Mouse (Mus musculus): Measurements from ENCODE around the gene Slc44a1. TPM values are rescaled to one million over a fixed set of nuclear protein-coding genes. Genes with fewer than 3 reads are reported as not detected.

The Slc44a1 gene
- polyA plus RNA-seq (2014; fragmentation: Nextera tagmentation; extraction: Ambion mirVana), result 19.5 and 25.5 TPM in 2 replicates

GRCm38 (mm10) chr4:53440010-53440815 is at the start of gene Slc44a1:
Slc44a1 (plus strand) TSS chr4:53440413.
- peak within 1 kb of the TSS; percentile 95 for H3K4me2 ChIP-seq
- WGBS (ENCODE audit: insufficient replicate concordance), result 0% methylated on average over 74 of the region's 122 CpGs
- H3K9ac ChIP-seq (ENCODE audit: low read depth, low read length), result peak within 1 kb of the TSS; percentile 84
- no peaks in the 10 kb centered on the region; the same call in 1 of the 2 replicates for H3K27me3 ChIP-seq (ENCODE audit: control insufficient read depth, insufficient read depth, low read length)
- no peaks in the 10 kb centered on the region for H3K9me3 ChIP-seq (replicated peaks; ENCODE audit: control insufficient read depth, low read length)
- peak; percentile 92 for ATAC-seq (replicated peaks; ENCODE audit: insufficient number of reproducible peaks, low FRiP score, low TSS enrichment)
- H3K4me1 ChIP-seq (ENCODE audit: control insufficient read depth, insufficient read depth, low read length), result peaks cover 13% of the 10 kb centered on the region
- peak within 1 kb of the TSS; percentile 92 for H3K4me3 ChIP-seq (ENCODE audit: low read depth, low read length)
- H3K27ac ChIP-seq (ENCODE audit: low read depth, low read length), result peak within 1 kb of the TSS; percentile 86
- H3K36me3 ChIP-seq (ENCODE audit: control insufficient read depth, insufficient read depth, low read length), result no peaks in the 10 kb centered on the region

- no peak overlapping the region for H3K9ac ChIP-seq (ENCODE audit: low read depth, low read length)
- H3K9me3 ChIP-seq (replicated peaks; ENCODE audit: control insufficient read depth, low read length), result no peaks in the 10 kb centered on the region
- H3K4me2 ChIP-seq, result no peak overlapping the region
- H3K27ac ChIP-seq (ENCODE audit: low read depth, low read length), result no peak overlapping the region
- H3K27me3 ChIP-seq (ENCODE audit: control insufficient read depth, insufficient read depth, low read length), result no peaks in the 10 kb centered on the region
- H3K4me3 ChIP-seq (ENCODE audit: low read depth, low read length), result no peak overlapping the region
- H3K4me1 ChIP-seq (ENCODE audit: control insufficient read depth, insufficient read depth, low read length), result peaks cover 3% of the 10 kb centered on the region
- ATAC-seq (replicated peaks; ENCODE audit: insufficient number of reproducible peaks, low FRiP score, low TSS enrichment), result no peak
- no peaks in the 10 kb centered on the region for H3K36me3 ChIP-seq (ENCODE audit: control insufficient read depth, insufficient read depth, low read length)
- WGBS (ENCODE audit: insufficient replicate concordance), result 58% methylated on average over 3 of the region's 3 CpGs
These were observed 45.2 kb upstream of the Slc44a1 start for GRCm38 (mm10) chr4:53395002-53395401.

GRCm38 (mm10) chr4:53396623-53397192 is 43.5 kb upstream of the Slc44a1 start:
- no peak overlapping the region for H3K27ac ChIP-seq (ENCODE audit: low read depth, low read length)
- ATAC-seq (replicated peaks; ENCODE audit: insufficient number of reproducible peaks, low FRiP score, low TSS enrichment), result no peak
- no peaks in the 10 kb centered on the region for H3K36me3 ChIP-seq (ENCODE audit: control insufficient read depth, insufficient read depth, low read length)
- no peak overlapping the region for H3K4me3 ChIP-seq (ENCODE audit: low read depth, low read length)
- H3K27me3 ChIP-seq (ENCODE audit: control insufficient read depth, insufficient read depth, low read length), result no peaks in the 10 kb centered on the region
- no peaks in the 10 kb centered on the region for H3K9me3 ChIP-seq (replicated peaks; ENCODE audit: control insufficient read depth, low read length)
- no peak overlapping the region for H3K4me2 ChIP-seq
- no peak overlapping the region for H3K9ac ChIP-seq (ENCODE audit: low read depth, low read length)
- 75% methylated on average over 11 of the region's 11 CpGs for WGBS (ENCODE audit: insufficient replicate concordance)
- peaks cover 3% of the 10 kb centered on the region for H3K4me1 ChIP-seq (ENCODE audit: control insufficient read depth, insufficient read depth, low read length)

- H3K4me3 ChIP-seq (ENCODE audit: low read depth, low read length), result no peak overlapping the region
- no peak overlapping the region for H3K9ac ChIP-seq (ENCODE audit: low read depth, low read length)
- peaks cover 3% of the 10 kb centered on the region for H3K4me1 ChIP-seq (ENCODE audit: control insufficient read depth, insufficient read depth, low read length)
- H3K27me3 ChIP-seq (ENCODE audit: control insufficient read depth, insufficient read depth, low read length), result no peaks in the 10 kb centered on the region
- no peak overlapping the region for H3K4me2 ChIP-seq
- no peaks in the 10 kb centered on the region for H3K36me3 ChIP-seq (ENCODE audit: control insufficient read depth, insufficient read depth, low read length)
- WGBS (ENCODE audit: insufficient replicate concordance), result 57% methylated on average over 4 of the region's 4 CpGs
- no peaks in the 10 kb centered on the region for H3K9me3 ChIP-seq (replicated peaks; ENCODE audit: control insufficient read depth, low read length)
- H3K27ac ChIP-seq (ENCODE audit: low read depth, low read length), result no peak overlapping the region
- ATAC-seq (replicated peaks; ENCODE audit: insufficient number of reproducible peaks, low FRiP score, low TSS enrichment), result no peak
These were observed 42.7 kb upstream of the Slc44a1 start for GRCm38 (mm10) chr4:53397280-53398117.

GRCm38 (mm10) chr4:53398561-53398960 is 41.7 kb upstream of the Slc44a1 start:
- no peaks in the 10 kb centered on the region for H3K27me3 ChIP-seq (ENCODE audit: control insufficient read depth, insufficient read depth, low read length)
- no peak for ATAC-seq (replicated peaks; ENCODE audit: insufficient number of reproducible peaks, low FRiP score, low TSS enrichment)
- no peak overlapping the region for H3K4me3 ChIP-seq (ENCODE audit: low read depth, low read length)
- H3K27ac ChIP-seq (ENCODE audit: low read depth, low read length), result no peak overlapping the region
- 56% methylated on average over 5 of the region's 5 CpGs for WGBS (ENCODE audit: insufficient replicate concordance)
- H3K9ac ChIP-seq (ENCODE audit: low read depth, low read length), result no peak overlapping the region
- H3K4me2 ChIP-seq, result no peak overlapping the region
- peaks cover 3% of the 10 kb centered on the region for H3K4me1 ChIP-seq (ENCODE audit: control insufficient read depth, insufficient read depth, low read length)
- H3K9me3 ChIP-seq (replicated peaks; ENCODE audit: control insufficient read depth, low read length), result no peaks in the 10 kb centered on the region
- H3K36me3 ChIP-seq (ENCODE audit: control insufficient read depth, insufficient read depth, low read length), result no peaks in the 10 kb centered on the region

GRCm38 (mm10) chr4:53399428-53399827 is 40.8 kb upstream of the Slc44a1 start:
- H3K4me3 ChIP-seq (ENCODE audit: low read depth, low read length), result no peak overlapping the region
- no peak overlapping the region for H3K4me2 ChIP-seq
- no peaks in the 10 kb centered on the region for H3K36me3 ChIP-seq (ENCODE audit: control insufficient read depth, insufficient read depth, low read length)
- H3K9me3 ChIP-seq (replicated peaks; ENCODE audit: control insufficient read depth, low read length), result no peaks in the 10 kb centered on the region
- no peak overlapping the region for H3K27ac ChIP-seq (ENCODE audit: low read depth, low read length)
- WGBS (ENCODE audit: insufficient replicate concordance), result 94% methylated on average over 1 of the region's 1 CpGs
- H3K9ac ChIP-seq (ENCODE audit: low read depth, low read length), result no peak overlapping the region
- no peaks in the 10 kb centered on the region for H3K27me3 ChIP-seq (ENCODE audit: control insufficient read depth, insufficient read depth, low read length)
- peaks cover 3% of the 10 kb centered on the region for H3K4me1 ChIP-seq (ENCODE audit: control insufficient read depth, insufficient read depth, low read length)
- ATAC-seq (replicated peaks; ENCODE audit: insufficient number of reproducible peaks, low FRiP score, low TSS enrichment), result no peak

GRCm38 (mm10) chr4:53403386-53403785 is 36.8 kb upstream of the Slc44a1 start:
- Histone ChIP-seq H3K9ac (ENCODE audit: low read depth, low read length) (no peak overlapping the region), H3K4me1 (ENCODE audit: control insufficient read depth, insufficient read depth, low read length) (no peaks in the 10 kb centered on the region), H3K27ac (ENCODE audit: low read depth, low read length) (no peak overlapping the region), H3K27me3 (ENCODE audit: control insufficient read depth, insufficient read depth, low read length) (no peaks in the 10 kb centered on the region), H3K4me3 (ENCODE audit: low read depth, low read length) (no peak overlapping the region), H3K9me3 (replicated peaks; ENCODE audit: control insufficient read depth, low read length) (no peaks in the 10 kb centered on the region), H3K4me2 (no peak overlapping the region), H3K36me3 (ENCODE audit: control insufficient read depth, insufficient read depth, low read length) (no peaks in the 10 kb centered on the region)
- ATAC-seq (replicated peaks; ENCODE audit: insufficient number of reproducible peaks, low FRiP score, low TSS enrichment), result no peak
- WGBS (ENCODE audit: insufficient replicate concordance), result 86% methylated on average over 12 of the region's 12 CpGs

- Histone ChIP-seq H3K4me3 (ENCODE audit: low read depth, low read length) (no peak overlapping the region), H3K36me3 (ENCODE audit: control insufficient read depth, insufficient read depth, low read length) (no peaks in the 10 kb centered on the region), H3K27ac (ENCODE audit: low read depth, low read length) (no peak overlapping the region), H3K9ac (ENCODE audit: low read depth, low read length) (no peak overlapping the region), H3K27me3 (ENCODE audit: control insufficient read depth, insufficient read depth, low read length) (no peaks in the 10 kb centered on the region), H3K4me2 (no peak overlapping the region), H3K4me1 (ENCODE audit: control insufficient read depth, insufficient read depth, low read length) (no peaks in the 10 kb centered on the region), H3K9me3 (replicated peaks; ENCODE audit: control insufficient read depth, low read length) (no peaks in the 10 kb centered on the region)
- 84% methylated on average over 6 of the region's 6 CpGs for WGBS (ENCODE audit: insufficient replicate concordance)
- no peak for ATAC-seq (replicated peaks; ENCODE audit: insufficient number of reproducible peaks, low FRiP score, low TSS enrichment)
These were observed 35.7 kb upstream of the Slc44a1 start for GRCm38 (mm10) chr4:53404431-53404925.

Data from heart, embryonic 11.5 days (tissue).